In the genomic region with DNA sequence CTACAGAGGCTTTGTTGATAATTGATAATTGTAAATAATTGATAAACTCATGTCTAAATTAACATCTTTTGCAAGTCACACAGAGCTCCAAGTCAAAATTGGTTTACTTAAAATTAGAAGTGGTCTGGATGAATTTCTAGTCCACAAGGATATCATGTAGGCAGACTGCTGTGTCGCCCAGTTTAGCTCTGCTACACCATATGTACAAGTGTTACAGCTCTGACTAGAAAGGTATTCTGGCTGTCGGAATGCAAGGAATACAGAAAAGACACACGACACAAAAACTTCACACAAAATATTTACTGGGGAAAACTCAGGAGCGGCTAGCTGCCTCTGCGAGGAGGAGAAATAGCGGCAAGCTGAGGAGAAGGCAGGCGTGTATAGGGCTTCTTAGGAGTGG, we compare ENCODE assay signal across 20 mouse cellular contexts.
A peak's percentile ranks its signal among the peaks of the same experiment; 100 is the strongest.
DNase-seq lines count a peak whose midpoint lies in the region; ATAC-seq and TF ChIP-seq lines count a peak whose summit lies in the region.
"Had no signal": no experiment of that assay in that cellular context is flagged by ENCODE, and none has a peak within 500 bp of the region (broad histone marks: within the 10 kb centered on the region; RNA-seq: fewer than 3 reads in every experiment).

No protein-coding gene starts in this region.

- DNase-seq in layer of hippocampus, adult 2 months (ENCODE audit: low spot score in 2 of 2), result no peak
- DNase-seq in layer of hippocampus, postnatal 25 days (ENCODE audit: extremely low spot score in 1 of 2, low spot score in 1 of 2), result no peak
- peak; percentile 13 to 16 for DNase-seq in left cerebral cortex, postnatal 14 days (ENCODE audit: low spot score in 2 of 2)
- DNase-seq in left cerebral cortex, adult 11 months (ENCODE audit: low spot score), result no peak
- DNase-seq in brain, adult 2 months (ENCODE audit: low read depth, low spot score), result peak; percentile 72
- peak; percentile 62 for DNase-seq in telencephalon, adult 2 months (ENCODE audit: low read depth, low spot score)
- DNase-seq: adrenal gland, adult 8-10 months; adrenal gland, postnatal 14 days; cerebellum, adult 11 months; cerebellum, adult 18-20 months; cerebellum, adult 8-10 months; cerebellum, adult 9-11 months; cerebellum, postnatal 14 days; cerebellum, postnatal 36 days; forebrain, postnatal 0 days had no signal

- no peak overlapping the region for H3K4me3 ChIP-seq in layer of hippocampus, adult 2 months
- H3K4me3 ChIP-seq: embryonic facial prominence, embryonic 10.5 days; embryonic facial prominence, embryonic 12.5 days; forebrain, embryonic 13.5 days; forebrain, embryonic 15.5 days had no signal

- intact Hi-C loops in left cerebral cortex, postnatal 14 days (cut with DNase I), result no loop called here

- ATAC-seq in activated CD4-positive, CD25-positive, alpha-beta regulatory T cell, adult 4 months, result no peak
- ATAC-seq: forebrain, embryonic 13.5 days; forebrain, embryonic 15.5 days; forebrain, postnatal 0 days had no signal

- H3K27ac ChIP-seq in layer of hippocampus, adult 2 months, result peak overlapping the region; percentile 30; the same call in 1 of the 2 replicates
- H3K27ac ChIP-seq: embryonic facial prominence, embryonic 10.5 days; embryonic facial prominence, embryonic 12.5 days; forebrain, embryonic 13.5 days; forebrain, embryonic 15.5 days had no signal

- no peak for TF ChIP-seq CTCF in layer of hippocampus, adult 2 months (conservative IDR thresholded peaks at IDR 0.05)

Comparison
In these comparisons a context has a peak if more than half of its experiments do, and no peak if none do; other contexts are left out.
1. DNase-seq: peak in left cerebral cortex, postnatal 14 days (2 of 2), brain, adult 2 months (single experiment) and telencephalon, adult 2 months (single experiment); none in layer of hippocampus, adult 2 months (0 of 2), layer of hippocampus, postnatal 25 days (0 of 2) and left cerebral cortex, adult 11 months (single experiment).